Mouse (Mus musculus) heart, adult 2 months (tissue): ENCODE data around the gene 1700080O16Rik. TPM values are rescaled to one million over a fixed set of nuclear protein-coding genes. Genes with fewer than 3 reads are reported as not detected.

ENCODE experiments used
- DNase-seq, 2 experiments: peaks; one replicate each; pipeline ENCODE4 v3.0.0; 2021
- H3K27ac ChIP-seq: fragments of 200-600 bp; 2 replicates; pipeline ENCODE4 v1.8.1; 2022
- H3K27me3 ChIP-seq: fragments of 200-500 bp; 2 replicates; pipeline ENCODE4 v1.6.1; 2012; ENCODE audit warnings: mild to moderate bottlenecking, low read length, inconsistent platforms, mixed read lengths; ENCODE audit not compliant: control insufficient read depth, insufficient read depth
- H3K36me3 ChIP-seq: fragments of 200-500 bp; 2 replicates; pipeline ENCODE4 v1.6.1; 2012; ENCODE audit warnings: low read length, inconsistent platforms; ENCODE audit not compliant: control insufficient read depth, insufficient read depth
- H3K4me1 ChIP-seq: fragments of 200-500 bp; 2 replicates; pipeline ENCODE4 v1.6.1; 2011; ENCODE audit warnings: low read length; ENCODE audit not compliant: control insufficient read depth, insufficient read depth
- H3K4me3 ChIP-seq: fragments of 200-600 bp; 2 replicates; pipeline ENCODE4 v1.8.1; 2022
- H3K79me2 ChIP-seq: fragments of 200-500 bp; replicated peaks from 2 replicates; pipeline ENCODE4 v1.6.1; 2012; ENCODE audit warnings: mild to moderate bottlenecking, inconsistent platforms, low read length, moderate library complexity, mixed read lengths; ENCODE audit not compliant: control insufficient read depth, insufficient read depth
- H3K9ac ChIP-seq: fragments of 200-500 bp; 2 replicates; pipeline ENCODE4 v1.6.1; 2012; ENCODE audit warnings: low read depth, mild to moderate bottlenecking, control low read depth, inconsistent platforms, low read length, mixed read lengths
- CTCF ChIP-seq: fragments of 200-600 bp; IDR thresholded peaks from 2 replicates; pipeline ENCODE4 v1.8.1; 2022; ENCODE audit warnings: antibody characterized with exemption, mild to moderate bottlenecking, moderate library complexity
- EP300 ChIP-seq: fragments of 200-500 bp; IDR thresholded peaks from 2 replicates; pipeline ENCODE4 v1.6.1; 2011; ENCODE audit warnings: low read depth, low read length, control low read depth; ENCODE audit not compliant: insufficient read depth
- POLR2A ChIP-seq: fragments of 200-500 bp; IDR thresholded peaks from 2 replicates; pipeline ENCODE4 v1.6.1; 2011; ENCODE audit warnings: mild to moderate bottlenecking, low read depth, low read length, control low read depth; ENCODE audit not compliant: insufficient read depth
- WGBS: fragments of 180-500 bp; shearing (Covaris S2); methylation state at CpG from one replicate; pipeline ENCODE4 v1.1.7; 2018; 5-methylcytosine and 5-hydroxymethylcytosine counted together
- intact Hi-C: fragments of 180-260 bp; cut with DNase I; formaldehyde crosslinking; loops from one replicate; pipeline ENCODE4 v1.15.1; 2025
- polyA plus RNA-seq: library from polyadenylated mRNA; depleted of rRNA; stranded (reverse); fragments of >200 nt; gene quantifications from 2 replicates; pipeline ENCODE4 v1.2.3, GENCODE M21; 2012; rRNA removed
- total RNA-seq, 2 experiments: library from RNA; stranded (reverse); gene quantifications; 2 replicates each; pipeline ENCODE4 v1.2.3; 2021

1700080O16Rik gene
- total and polyA plus RNA-seq, 3 experiments, result not detected

DNA sequence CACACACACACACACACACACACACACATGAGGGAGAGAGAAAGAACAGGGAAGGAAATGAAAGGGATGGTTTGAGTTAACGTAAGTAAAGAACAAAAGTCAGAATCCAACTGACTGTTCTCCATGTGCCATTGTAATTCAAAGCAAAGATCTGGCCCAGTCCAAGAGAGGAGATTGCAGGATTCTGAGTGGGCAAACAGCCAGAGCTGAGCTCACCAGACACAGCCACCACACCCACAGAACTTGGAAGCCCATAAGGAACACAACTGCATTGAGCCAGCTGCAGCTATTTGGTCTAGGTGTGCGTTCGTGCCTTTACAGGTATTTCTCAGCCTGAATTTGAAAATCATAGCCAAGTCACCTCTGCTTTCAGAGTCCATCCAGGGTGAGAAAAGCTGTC is 24.5 kb downstream of the 1700080O16Rik start:
- Histone ChIP-seq H3K9ac (no peak overlapping the region), H3K4me1 (no peaks in the 10 kb centered on the region), H3K27ac (no peak overlapping the region), H3K27me3 (no peaks in the 10 kb centered on the region), H3K36me3 (no peaks in the 10 kb centered on the region), H3K79me2 (no peaks in the 10 kb centered on the region), H3K4me3 (no peak overlapping the region)
- peak; percentile 36 to 47 for DNase-seq
- 62% methylated on average over 3 of the region's 3 CpGs for WGBS
- intact Hi-C loops, result no loop called here
- TF ChIP-seq CTCF (no peak), POLR2A (no peak), EP300 (no peak)

DNA sequence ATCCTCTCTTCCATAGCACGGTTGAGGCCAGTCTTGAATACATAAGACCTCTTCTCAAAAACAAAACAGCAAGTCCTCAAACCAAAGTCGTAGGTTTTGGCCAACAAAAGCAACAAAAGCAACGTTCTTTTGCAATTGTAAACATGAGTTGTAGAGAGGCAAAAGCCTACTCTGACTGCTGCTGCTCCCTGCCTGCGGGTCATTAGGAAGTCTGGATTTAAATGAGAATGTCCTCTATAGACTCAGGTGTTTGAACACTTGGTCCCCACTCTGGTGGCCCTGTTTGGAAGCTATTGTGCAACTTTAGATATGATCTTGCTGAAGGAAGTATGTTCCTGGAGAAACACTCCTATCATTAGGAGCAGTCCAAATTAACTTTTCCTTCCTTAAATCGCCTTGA is 34.5 kb downstream of the 1700080O16Rik start:
- H3K27me3 ChIP-seq, result no peaks in the 10 kb centered on the region
- no peaks in the 10 kb centered on the region for H3K79me2 ChIP-seq
- H3K4me3 ChIP-seq, result no peak overlapping the region
- H3K9ac ChIP-seq, result no peak overlapping the region
- intact Hi-C loops, result no loop called here
- H3K27ac ChIP-seq, result no peak overlapping the region
- TF ChIP-seq CTCF (no peak), POLR2A (no peak), EP300 (no peak)
- WGBS, result 67% methylated on average over 5 of the region's 5 CpGs
- no peaks in the 10 kb centered on the region for H3K36me3 ChIP-seq
- H3K4me1 ChIP-seq, result no peaks in the 10 kb centered on the region
- DNase-seq, result no peak

DNA sequence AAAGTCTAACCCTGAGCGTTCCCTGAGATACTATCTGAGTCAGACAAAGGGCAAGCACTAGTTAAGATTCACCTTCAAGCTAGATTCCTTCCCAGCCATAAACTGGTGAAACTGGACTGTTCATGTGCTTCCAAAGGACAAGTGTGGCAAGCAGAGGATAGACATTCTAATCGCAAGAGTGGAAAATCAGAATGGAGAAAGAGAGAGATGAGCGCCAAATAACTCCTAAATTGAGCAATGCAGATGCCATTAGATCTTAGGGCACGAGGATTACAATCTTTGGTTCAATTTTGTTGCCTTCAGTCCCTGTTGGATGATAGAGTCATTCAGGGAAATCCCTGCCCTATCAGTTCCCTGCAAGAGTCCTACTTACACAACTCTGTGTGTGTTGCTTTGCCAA is 53.5 kb downstream of the 1700080O16Rik start:
- no peak overlapping the region for H3K27ac ChIP-seq
- H3K79me2 ChIP-seq, result no peaks in the 10 kb centered on the region
- intact Hi-C loops, result no loop called here
- WGBS, result 77% methylated on average over 4 of the region's 4 CpGs
- no peak overlapping the region for H3K9ac ChIP-seq
- H3K4me3 ChIP-seq, result no peak overlapping the region
- DNase-seq, result no peak
- H3K4me1 ChIP-seq, result no peaks in the 10 kb centered on the region
- H3K27me3 ChIP-seq, result no peaks in the 10 kb centered on the region
- TF ChIP-seq CTCF, result no peak
- TF ChIP-seq EP300, result no peak
- no peak for TF ChIP-seq POLR2A
- no peaks in the 10 kb centered on the region for H3K36me3 ChIP-seq

Other genes with a start within 250 kb of the 1700080O16Rik start
- gene Usp26, start 171.5 kb downstream of the 1700080O16Rik start, total RNA-seq, result under 1 TPM; 0.16 to 0.29 TPM
- not detected in 2 replicates for gene Usp26, start 171.5 kb downstream of the 1700080O16Rik start, polyA plus RNA-seq
- 10 to 100 TPM; 33.6 to 34.4 TPM for gene Gpc4, start 192.5 kb upstream of the 1700080O16Rik start, total RNA-seq
- gene Gpc4, start 192.5 kb upstream of the 1700080O16Rik start, polyA plus RNA-seq, result 21.8 and 27.1 TPM in 2 replicates